Mouse (Mus musculus): Measurements from ENCODE around the gene Map4k1.

GRCm38 (mm10) chr7:28985207-28985606 is 3.4 kb downstream of the Map4k1 start:
- TF ChIP-seq POLR2A (IDR thresholded peaks at IDR 0.05; ENCODE audit: borderline replicate concordance, extremely low read depth, insufficient read depth, insufficient read length, poor library complexity, severe bottlenecking) = no peak
- TF ChIP-seq CTCF (IDR thresholded peaks at IDR 0.05; ENCODE audit: borderline replicate concordance, extremely low read depth, insufficient read depth, insufficient read length) = no peak
